Mouse (Mus musculus): Measurements from ENCODE around the gene Rpl22. TPM values are rescaled to one million over a fixed set of nuclear protein-coding genes. Genes with fewer than 3 reads are reported as not detected.

Rpl22 gene
- total RNA-seq (2021) = 100 to 1,000 TPM; 182 to 187 TPM
- long read RNA-seq, experiment 1, transcript Rpl22-205 (4 exons, 581 nt) = major isoform, 32 of 53 reads
- long read RNA-seq, experiment 1, partial matches to known transcripts = 8 of 53 reads
- long read RNA-seq, experiment 1, other reads (novel, unspliced or antisense) = 13 of 53 reads
- long read RNA-seq, experiment 2, transcript Rpl22-205 (4 exons, 581 nt) = major isoform, 30 of 55 reads
- long read RNA-seq, experiment 2, partial matches to known transcripts = 11 of 55 reads
- long read RNA-seq, experiment 2, other reads (novel, unspliced or antisense) = 14 of 55 reads

GRCm38 (mm10) chr4:152325574-152326411 is at the start of gene Rpl22:
TSS of gene Rpl22 (plus strand) at chr4:152325742.
- intact Hi-C loops (cut with DNase I) = no loop called here

DNA sequence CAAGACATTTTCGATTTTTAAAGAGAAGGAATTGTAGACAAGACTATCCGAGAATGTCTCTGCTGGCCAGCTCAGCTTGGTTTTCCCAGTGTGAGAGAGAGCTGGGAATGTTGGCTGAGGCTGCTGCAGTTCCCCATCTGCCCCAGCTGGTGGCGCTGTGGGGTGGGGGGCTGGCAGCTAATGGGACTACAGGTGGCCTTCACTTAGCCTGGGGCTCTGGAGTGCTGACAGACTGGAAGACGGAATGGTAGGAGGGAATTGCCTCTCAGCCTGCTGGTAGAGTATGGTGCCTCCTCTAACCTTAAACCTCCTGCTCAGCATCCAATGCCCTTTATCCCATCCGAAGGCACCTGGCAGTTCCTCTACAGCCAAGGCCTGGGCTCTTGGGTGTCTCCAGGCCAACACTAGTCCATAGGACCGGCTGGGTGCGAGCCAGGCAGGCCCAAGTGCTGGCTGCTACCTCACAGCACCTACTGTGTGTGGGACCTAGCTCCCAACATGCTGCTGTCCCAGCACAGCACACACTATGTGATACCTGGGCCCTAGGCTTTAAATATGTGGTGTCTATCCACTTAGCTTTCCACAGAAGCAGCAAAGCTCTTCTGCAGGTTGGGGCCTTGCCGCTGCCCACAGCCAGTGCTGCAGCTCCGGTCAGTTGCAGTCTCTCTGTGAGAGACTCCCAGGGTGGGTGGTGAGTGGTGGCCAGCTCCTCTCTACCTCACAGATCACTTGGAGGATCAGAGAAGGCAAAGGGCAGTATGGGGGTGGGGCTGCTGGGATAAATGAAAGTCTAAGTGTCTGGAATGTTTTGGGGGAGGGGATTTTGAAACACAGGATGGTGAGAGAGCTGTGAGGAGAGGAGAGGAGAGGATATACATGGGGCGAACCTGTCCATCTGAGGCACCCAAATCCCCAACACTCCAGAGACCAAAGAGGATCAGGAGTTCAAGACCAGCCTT is 48.9 kb upstream of the Rpl22 start:
- DNase-seq (ENCODE audit: low spot score in 2 of 2) = no peak
- intact Hi-C loops (cut with DNase I) = no loop called here

More at GRCm38 (mm10) chr4:152325574-152326411, at the start of gene Rpl22:
- peak; percentile 95 to 98 for DNase-seq (ENCODE audit: low spot score in 2 of 2)

GRCm38 (mm10) chr4:152277916-152278315 is 47.6 kb upstream of the Rpl22 start:
- DNase-seq (ENCODE audit: low spot score in 2 of 2) = no peak
- intact Hi-C loops (cut with DNase I) = no loop called here

GRCm38 (mm10) chr4:152278986-152279385 is 46.6 kb upstream of the Rpl22 start:
- DNase-seq (ENCODE audit: low spot score in 2 of 2) = peak in 1 of 2 experiments; percentile 37
- intact Hi-C loops (cut with DNase I) = no loop called here

GRCm38 (mm10) chr4:152281601-152282000 is 43.9 kb upstream of the Rpl22 start:
- DNase-seq (ENCODE audit: low spot score in 2 of 2) = no peak
- intact Hi-C loops (cut with DNase I) = no loop called here

DNA sequence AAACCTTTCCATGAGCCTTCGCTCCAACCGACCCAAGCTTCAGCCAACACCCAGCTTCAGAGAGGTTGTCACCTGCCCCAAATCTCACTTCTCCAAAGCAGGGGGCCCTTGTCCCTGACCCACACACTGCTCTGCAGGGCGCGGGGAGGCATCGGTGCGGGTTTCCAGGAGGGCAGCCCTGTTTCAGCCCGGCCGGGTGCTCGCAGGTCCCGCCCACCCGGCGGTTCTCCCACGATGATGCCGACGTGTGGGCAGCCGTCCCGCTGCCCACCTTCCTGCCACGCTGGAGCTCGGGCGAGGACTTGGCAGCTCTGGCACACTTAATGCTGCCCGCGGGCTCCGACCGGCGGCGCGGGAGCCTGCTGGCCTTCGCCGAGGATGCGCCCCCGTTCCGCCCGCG is 42.8 kb upstream of the Rpl22 start:
- no peak for DNase-seq (ENCODE audit: low spot score in 2 of 2)

GRCm38 (mm10) chr4:152283186-152283950 is 42.2 kb upstream of the Rpl22 start:
- DNase-seq (ENCODE audit: low spot score in 2 of 2) = peak; percentile 87 to 91
- intact Hi-C loops (cut with DNase I) = no loop called here

More for the DNA sequence above, 42.8 kb upstream of the Rpl22 start:
- intact Hi-C loops (cut with DNase I) = no loop called here

- DNase-seq (ENCODE audit: low spot score in 2 of 2) = peak in 1 of 2 experiments; percentile 48
- intact Hi-C loops (cut with DNase I) = loop anchor here (2.0 kb wide), 2 partner anchors 69 to 113 kb away; no protein-coding TSS in a partner anchor
These were observed 40.0 kb upstream of the Rpl22 start for GRCm38 (mm10) chr4:152285505-152285904.

GRCm38 (mm10) chr4:152286183-152286582 is 39.4 kb upstream of the Rpl22 start:
- intact Hi-C loops (cut with DNase I) = no loop called here
- DNase-seq (ENCODE audit: low spot score in 2 of 2) = peak in 1 of 2 experiments; percentile 48

DNA sequence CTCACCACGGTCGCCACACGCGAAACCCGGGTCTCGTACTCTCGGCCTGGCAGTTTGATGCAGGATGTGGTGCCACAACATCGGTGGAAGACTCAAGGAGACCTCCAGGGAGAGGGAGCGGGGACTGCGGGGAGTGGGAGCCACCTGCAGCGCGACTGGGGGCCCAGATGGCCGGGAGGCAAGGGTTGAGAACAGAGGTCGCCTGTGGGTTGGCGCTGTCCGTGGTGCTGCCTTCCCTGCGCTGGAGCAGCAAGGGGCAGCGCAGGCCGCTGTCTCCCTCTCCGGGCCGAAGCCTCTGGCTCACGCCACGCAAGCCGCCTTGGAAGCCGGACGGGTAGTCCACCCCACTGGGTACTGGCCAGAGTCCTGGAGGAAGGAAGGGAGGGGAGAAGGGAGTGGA is 38.7 kb upstream of the Rpl22 start:
- intact Hi-C loops (cut with DNase I) = no loop called here
- peak in 1 of 2 experiments; percentile 41 for DNase-seq (ENCODE audit: low spot score in 2 of 2)

GRCm38 (mm10) chr4:152287317-152288120 is 38.0 kb upstream of the Rpl22 start:
- no peak for DNase-seq (ENCODE audit: low spot score in 2 of 2)
- intact Hi-C loops (cut with DNase I) = no loop called here

- intact Hi-C loops (cut with DNase I) = no loop called here
- DNase-seq (ENCODE audit: low spot score in 2 of 2) = no peak
These were observed 37.1 kb upstream of the Rpl22 start for GRCm38 (mm10) chr4:152288398-152288945.

- DNase-seq (ENCODE audit: low spot score in 2 of 2) = no peak
- intact Hi-C loops (cut with DNase I) = loop anchor here (10.0 kb wide), 1 partner anchor 1664 kb away; the partner anchor contains the start of gene A430005L14Rik
These were observed 35.2 kb upstream of the Rpl22 start for GRCm38 (mm10) chr4:152290385-152290784.

DNA sequence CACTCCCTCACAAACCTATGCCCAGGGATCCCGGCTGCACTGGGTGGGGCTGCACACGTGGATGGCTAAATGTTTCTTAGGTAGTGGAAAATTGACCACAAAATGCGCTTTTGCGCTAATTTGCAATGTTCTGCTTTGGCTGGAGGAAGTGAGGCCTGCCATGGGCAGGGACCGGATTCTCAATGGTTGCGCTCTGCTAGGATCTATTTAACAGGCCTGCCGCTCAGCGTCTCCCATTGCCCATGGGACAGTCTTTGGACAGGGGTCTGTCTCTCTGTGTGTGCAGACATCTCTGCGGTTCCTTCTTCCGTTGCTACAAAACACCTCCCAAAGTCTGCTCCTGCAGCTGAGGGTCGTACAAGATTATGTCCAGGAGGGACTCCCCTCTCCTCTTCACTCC is 34.6 kb upstream of the Rpl22 start:
- intact Hi-C loops (cut with DNase I) = loop anchor here (10.0 kb wide), 1 partner anchor 1664 kb away; the partner anchor contains the start of gene A430005L14Rik

GRCm38 (mm10) chr4:152291562-152291961 is 34.0 kb upstream of the Rpl22 start, which contains the start of gene Hes3:
TSS of gene Hes3 (minus strand) at chr4:152291662.
- intact Hi-C loops (cut with DNase I) = loop anchor here (10.0 kb wide), 1 partner anchor 1663 kb away; the partner anchor contains the start of gene A430005L14Rik
- DNase-seq (ENCODE audit: low spot score in 2 of 2) = no peak

More for the DNA sequence above, 34.6 kb upstream of the Rpl22 start:
- no peak for DNase-seq (ENCODE audit: low spot score in 2 of 2)

DNA sequence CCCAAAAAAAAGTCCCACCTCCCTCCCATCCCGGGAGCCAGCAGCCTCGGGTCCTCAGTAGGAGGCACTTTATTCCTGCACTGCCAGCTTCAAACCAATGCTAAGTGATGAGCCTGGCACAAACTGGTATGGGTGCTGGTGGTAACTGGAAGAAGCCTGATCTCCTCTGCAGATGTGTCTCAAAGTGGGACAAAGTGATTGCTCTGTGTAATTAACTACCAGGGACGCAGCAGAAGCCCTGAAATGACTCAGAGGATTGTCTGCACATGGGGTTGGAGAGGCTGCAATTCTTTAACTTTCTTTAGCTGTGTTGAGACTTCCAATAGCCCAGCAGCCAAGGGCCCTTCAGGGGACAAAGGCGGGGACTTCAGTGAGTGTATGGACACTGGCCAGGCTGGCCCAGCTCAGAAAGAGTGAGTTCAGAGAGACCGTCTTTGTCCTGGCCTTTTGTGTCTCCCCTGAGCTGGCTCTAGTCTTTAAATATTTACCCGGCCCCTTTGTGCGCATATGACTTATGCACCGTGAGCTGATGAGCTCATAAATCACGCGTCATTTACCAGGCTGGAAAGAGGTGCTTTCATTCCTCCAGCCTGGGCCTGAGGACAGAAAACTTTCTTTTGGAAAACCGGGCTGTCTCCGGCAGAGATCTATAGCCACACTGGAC is 33.3 kb upstream of the Rpl22 start:
- intact Hi-C loops (cut with DNase I) = loop anchor here (10.0 kb wide), 1 partner anchor 1663 kb away; the partner anchor contains the start of gene A430005L14Rik
- DNase-seq (ENCODE audit: low spot score in 2 of 2) = no peak

Data from left cerebral cortex, postnatal 14 days (tissue).